Mouse (Mus musculus) olfactory bulb, adult 2 months (tissue): Measurements from ENCODE around the gene Cmtm6.

ENCODE experiments used
- CTCF ChIP-seq: fragments of 200-500 bp; IDR thresholded peaks from 2 replicates; pipeline ENCODE4 v1.5.1; 2012; ENCODE audit warnings: low read depth, mild to moderate bottlenecking, low read length, moderate library complexity; ENCODE audit not compliant: insufficient read depth
- POLR2A ChIP-seq: fragments of 200-500 bp; IDR thresholded peaks from 2 replicates; pipeline ENCODE4 v1.6.1; 2012; ENCODE audit warnings: mild to moderate bottlenecking, low read depth, low read length, moderate library complexity; ENCODE audit not compliant: insufficient read depth

- no peak for TF ChIP-seq CTCF
- TF ChIP-seq POLR2A = no peak
Measured at GRCm38 (mm10) chr9:114688953-114689407, 41.9 kb upstream of the Cmtm6 start.
